Mouse (Mus musculus): ENCODE results near the gene Olfr112. TPM values are rescaled to one million over a fixed set of nuclear protein-coding genes. Genes with fewer than 3 reads are reported as not detected.

Gene Olfr112
- not detected for polyA plus RNA-seq (2015; fragmentation: Illumina TruSeq; extraction: RNeasy Lipid Tissue Mini Kit (QIAGEN cat#74804); ENCODE audit: insufficient read depth, low replicate concordance)

GRCm38 (mm10) chr17:37569351-37569750, at the start of gene Olfr112:
TSS of gene Olfr112 (minus strand) at chr17:37569451.

GRCm38 (mm10) chr17:37592643-37593042, 23.4 kb upstream of the Olfr112 start, which contains the start of gene Olfr114:
TSS of gene Olfr114 (minus strand) at chr17:37592743.

GRCm38 (mm10) chr17:37577563-37577962, 8.3 kb upstream of the Olfr112 start, which contains the start of gene Olfr113:
TSS of gene Olfr113 (minus strand) at chr17:37577663.

Other genes with a start within 250 kb of the Olfr112 start
- gene Olfr103, start 229.8 kb downstream of the Olfr112 start, polyA plus RNA-seq (2015; fragmentation: Illumina TruSeq; extraction: RNeasy Lipid Tissue Mini Kit (QIAGEN cat#74804); ENCODE audit: insufficient read depth, low replicate concordance), result not detected
- not detected for gene Olfr104-ps, start 209.9 kb downstream of the Olfr112 start, polyA plus RNA-seq (2015; fragmentation: Illumina TruSeq; extraction: RNeasy Lipid Tissue Mini Kit (QIAGEN cat#74804); ENCODE audit: insufficient read depth, low replicate concordance)
- not detected for gene Olfr105-ps, start 190.4 kb downstream of the Olfr112 start, polyA plus RNA-seq (2015; fragmentation: Illumina TruSeq; extraction: RNeasy Lipid Tissue Mini Kit (QIAGEN cat#74804); ENCODE audit: insufficient read depth, low replicate concordance)
- gene Olfr106-ps, start 179.1 kb downstream of the Olfr112 start, polyA plus RNA-seq (2015; fragmentation: Illumina TruSeq; extraction: RNeasy Lipid Tissue Mini Kit (QIAGEN cat#74804); ENCODE audit: insufficient read depth, low replicate concordance), result not detected
- not detected for gene Olfr107, start 170.2 kb downstream of the Olfr112 start, polyA plus RNA-seq (2015; fragmentation: Illumina TruSeq; extraction: RNeasy Lipid Tissue Mini Kit (QIAGEN cat#74804); ENCODE audit: insufficient read depth, low replicate concordance)
- gene Olfr108, start 124.0 kb downstream of the Olfr112 start, polyA plus RNA-seq (2015; fragmentation: Illumina TruSeq; extraction: RNeasy Lipid Tissue Mini Kit (QIAGEN cat#74804); ENCODE audit: insufficient read depth, low replicate concordance), result not detected
- not detected for gene Olfr109, start 110.5 kb downstream of the Olfr112 start, polyA plus RNA-seq (2015; fragmentation: Illumina TruSeq; extraction: RNeasy Lipid Tissue Mini Kit (QIAGEN cat#74804); ENCODE audit: insufficient read depth, low replicate concordance)
- gene H2-M2, start 85.9 kb downstream of the Olfr112 start, polyA plus RNA-seq (2015; fragmentation: Illumina TruSeq; extraction: RNeasy Lipid Tissue Mini Kit (QIAGEN cat#74804); ENCODE audit: insufficient read depth, low replicate concordance), result 16.8 TPM
- 0.26 TPM for gene Olfr110, start 77.0 kb downstream of the Olfr112 start, polyA plus RNA-seq (2015; fragmentation: Illumina TruSeq; extraction: RNeasy Lipid Tissue Mini Kit (QIAGEN cat#74804); ENCODE audit: insufficient read depth, low replicate concordance)
- gene Olfr111, start 61.4 kb downstream of the Olfr112 start, polyA plus RNA-seq (2015; fragmentation: Illumina TruSeq; extraction: RNeasy Lipid Tissue Mini Kit (QIAGEN cat#74804); ENCODE audit: insufficient read depth, low replicate concordance), result 0.72 TPM
- gene Olfr113, start 8.2 kb upstream of the Olfr112 start, polyA plus RNA-seq (2015; fragmentation: Illumina TruSeq; extraction: RNeasy Lipid Tissue Mini Kit (QIAGEN cat#74804); ENCODE audit: insufficient read depth, low replicate concordance), result not detected
- gene Olfr114, start 23.3 kb upstream of the Olfr112 start, polyA plus RNA-seq (2015; fragmentation: Illumina TruSeq; extraction: RNeasy Lipid Tissue Mini Kit (QIAGEN cat#74804); ENCODE audit: insufficient read depth, low replicate concordance), result not detected
- not detected for gene Olfr115, start 57.7 kb upstream of the Olfr112 start, polyA plus RNA-seq (2015; fragmentation: Illumina TruSeq; extraction: RNeasy Lipid Tissue Mini Kit (QIAGEN cat#74804); ENCODE audit: insufficient read depth, low replicate concordance)
- gene Olfr116, start 57.7 kb upstream of the Olfr112 start, polyA plus RNA-seq (2015; fragmentation: Illumina TruSeq; extraction: RNeasy Lipid Tissue Mini Kit (QIAGEN cat#74804); ENCODE audit: insufficient read depth, low replicate concordance), result not detected
- not detected for gene Olfr117, start 94.3 kb upstream of the Olfr112 start, polyA plus RNA-seq (2015; fragmentation: Illumina TruSeq; extraction: RNeasy Lipid Tissue Mini Kit (QIAGEN cat#74804); ENCODE audit: insufficient read depth, low replicate concordance)
- gene Olfr118, start 97.5 kb upstream of the Olfr112 start, polyA plus RNA-seq (2015; fragmentation: Illumina TruSeq; extraction: RNeasy Lipid Tissue Mini Kit (QIAGEN cat#74804); ENCODE audit: insufficient read depth, low replicate concordance), result not detected
- not detected for gene Olfr119, start 127.1 kb upstream of the Olfr112 start, polyA plus RNA-seq (2015; fragmentation: Illumina TruSeq; extraction: RNeasy Lipid Tissue Mini Kit (QIAGEN cat#74804); ENCODE audit: insufficient read depth, low replicate concordance)
- not detected for gene Olfr120, start 152.4 kb upstream of the Olfr112 start, polyA plus RNA-seq (2015; fragmentation: Illumina TruSeq; extraction: RNeasy Lipid Tissue Mini Kit (QIAGEN cat#74804); ENCODE audit: insufficient read depth, low replicate concordance)
- not detected for gene Olfr121, start 179.4 kb upstream of the Olfr112 start, polyA plus RNA-seq (2015; fragmentation: Illumina TruSeq; extraction: RNeasy Lipid Tissue Mini Kit (QIAGEN cat#74804); ENCODE audit: insufficient read depth, low replicate concordance)
- not detected for gene Olfr122, start 199.2 kb upstream of the Olfr112 start, polyA plus RNA-seq (2015; fragmentation: Illumina TruSeq; extraction: RNeasy Lipid Tissue Mini Kit (QIAGEN cat#74804); ENCODE audit: insufficient read depth, low replicate concordance)
- not detected for gene Olfr123, start 224.1 kb upstream of the Olfr112 start, polyA plus RNA-seq (2015; fragmentation: Illumina TruSeq; extraction: RNeasy Lipid Tissue Mini Kit (QIAGEN cat#74804); ENCODE audit: insufficient read depth, low replicate concordance)
- not detected for gene Olfr124, start 230.4 kb upstream of the Olfr112 start, polyA plus RNA-seq (2015; fragmentation: Illumina TruSeq; extraction: RNeasy Lipid Tissue Mini Kit (QIAGEN cat#74804); ENCODE audit: insufficient read depth, low replicate concordance)